Mouse (Mus musculus) embryonic facial prominence, embryonic 15.5 days (tissue): ENCODE measurements around the gene Shroom3. TPM values are rescaled to one million over a fixed set of nuclear protein-coding genes. Genes with fewer than 3 reads are reported as not detected.

Experiments
- ATAC-seq: fragments of 200-750 bp; cut with Nextera tagmentation; 2 replicates; pipeline ENCODE4 v1.8.0; 2017; ENCODE audit warnings: low read depth, moderate TSS enrichment; ENCODE audit not compliant: insufficient number of reproducible peaks, low FRiP score, low TSS enrichment
- H3K27ac ChIP-seq: fragments of 300-500 bp; sonication (generic); replicated peaks from 2 replicates; pipeline ENCODE4 v1.5.1; 2015; ENCODE audit warnings: mild to moderate bottlenecking, inconsistent platforms
- H3K27me3 ChIP-seq: fragments of 300-500 bp; sonication (generic); 2 replicates; pipeline ENCODE4 v1.6.1; 2015; ENCODE audit warnings: inconsistent platforms
- H3K36me3 ChIP-seq: fragments of 300-500 bp; sonication (generic); 2 replicates; pipeline ENCODE4 v1.6.1; 2015; ENCODE audit warnings: mild to moderate bottlenecking, inconsistent platforms
- H3K4me1 ChIP-seq: fragments of 300-500 bp; sonication (generic); 2 replicates; pipeline ENCODE4 v1.6.1; 2015; ENCODE audit warnings: inconsistent platforms
- H3K4me2 ChIP-seq: fragments of 300-500 bp; sonication (generic); replicated peaks from 2 replicates; pipeline ENCODE4 v1.6.1; 2015; ENCODE audit warnings: mild to moderate bottlenecking, inconsistent platforms
- H3K4me3 ChIP-seq: fragments of 300-500 bp; sonication (generic); replicated peaks from 2 replicates; pipeline ENCODE4 v1.5.1; 2015; ENCODE audit warnings: mild to moderate bottlenecking, inconsistent platforms
- H3K9ac ChIP-seq: fragments of 300-500 bp; sonication (generic); 2 replicates; pipeline ENCODE4 v1.6.1; 2015; ENCODE audit warnings: inconsistent platforms
- H3K9me3 ChIP-seq: fragments of 300-500 bp; sonication (generic); replicated peaks from 2 replicates; pipeline ENCODE4 v1.6.1; 2016; ENCODE audit warnings: inconsistent platforms
- WGBS: fragments of 180-500 bp; shearing (Covaris S2); methylation state at CpG from one replicate; pipeline ENCODE4 v1.1.7; 2015; 5-methylcytosine and 5-hydroxymethylcytosine counted together
- polyA plus RNA-seq: library from polyadenylated mRNA; unstranded; fragments of >200 nt; fragmentation: Nextera tagmentation; extraction: Ambion mirVana; gene quantifications from 2 replicates; pipeline ENCODE4 v1.2.1, GENCODE M21; 2015

Shroom3 gene
- polyA plus RNA-seq, 1 experiment from 2014 or later, result 3.9 TPM

- no peaks in the 10 kb centered on the region for H3K27me3 ChIP-seq
- H3K27ac ChIP-seq, result no peak overlapping the region
- no peaks in the 10 kb centered on the region for H3K9me3 ChIP-seq
- WGBS, result 70% methylated on average over 8 of the region's 8 CpGs
- H3K4me3 ChIP-seq, result no peak overlapping the region
- ATAC-seq, result no peak
- no peak overlapping the region for H3K9ac ChIP-seq
- H3K4me1 ChIP-seq, result no peaks in the 10 kb centered on the region
- H3K36me3 ChIP-seq, result no peaks in the 10 kb centered on the region
- no peak overlapping the region for H3K4me2 ChIP-seq
These were observed 95.2 kb downstream of the Shroom3 start for GRCm38 (mm10) chr5:92778395-92778794.

DNA sequence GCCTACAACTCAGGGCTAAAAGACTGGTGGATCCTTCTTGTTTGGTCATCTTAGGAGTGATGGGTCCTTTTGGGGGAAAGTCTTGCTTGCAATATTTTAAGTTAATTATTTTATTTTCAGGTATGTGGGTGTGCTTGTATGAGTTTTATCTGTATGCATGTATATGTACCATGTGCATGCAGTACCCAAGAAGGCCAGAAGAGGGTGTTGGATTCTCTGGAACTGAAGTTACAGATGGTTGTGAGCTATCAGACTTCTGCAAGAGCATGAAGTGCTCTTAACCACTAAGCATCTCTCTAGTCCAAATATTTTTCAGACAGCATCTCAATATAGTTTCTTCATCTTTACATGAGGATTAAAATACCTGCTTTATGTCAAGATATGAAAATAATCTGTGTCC lies 97.8 kb downstream of the Shroom3 start:
- Histone ChIP-seq H3K36me3 (no peaks in the 10 kb centered on the region), H3K4me1 (no peaks in the 10 kb centered on the region), H3K27me3 (no peaks in the 10 kb centered on the region), H3K27ac (no peak overlapping the region), H3K9ac (no peak overlapping the region), H3K9me3 (no peaks in the 10 kb centered on the region), H3K4me3 (no peak overlapping the region), H3K4me2 (no peak overlapping the region)
- ATAC-seq, result no peak

DNA sequence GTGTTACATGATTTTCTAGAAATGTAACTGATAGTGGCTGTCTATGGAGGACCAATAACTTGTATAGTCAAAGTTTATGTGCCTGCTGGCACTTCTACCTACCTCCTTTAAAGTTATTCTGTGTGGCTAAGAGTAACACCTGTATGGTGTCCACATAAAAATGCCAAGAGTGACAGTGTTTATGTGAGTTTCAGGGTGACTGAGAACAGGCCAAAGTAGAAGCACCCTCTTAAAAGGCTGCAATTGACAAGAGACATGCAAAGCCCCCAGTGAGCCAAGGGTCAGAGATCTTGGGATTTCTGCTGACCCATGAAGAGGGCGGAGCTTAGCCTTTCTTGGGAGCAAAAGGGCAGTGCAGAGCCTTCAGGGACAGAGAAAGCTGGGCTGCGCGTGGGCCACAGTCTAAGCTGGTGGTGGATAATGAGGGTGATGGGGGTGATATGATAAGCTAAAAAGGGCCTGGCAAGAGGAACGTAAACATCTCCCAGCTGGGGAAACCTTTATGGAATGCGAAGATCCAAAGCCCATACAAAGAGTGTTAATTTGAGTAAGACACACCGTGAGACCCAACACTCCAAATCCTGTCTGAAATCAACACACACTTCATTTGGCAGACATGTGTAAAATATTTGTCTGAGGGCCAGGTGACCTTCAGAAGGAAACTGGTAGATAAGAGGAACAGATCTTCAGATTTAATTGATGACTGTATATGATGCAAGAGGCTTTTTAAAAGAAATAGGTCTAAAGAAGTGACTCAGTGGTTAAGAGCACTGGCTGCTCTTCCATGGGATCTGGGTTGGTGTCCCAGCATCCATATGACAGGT lies 101.0 kb downstream of the Shroom3 start:
- 61% methylated on average over 6 of the region's 6 CpGs for WGBS
- H3K27ac ChIP-seq, result no peak overlapping the region
- no peak for ATAC-seq

DNA sequence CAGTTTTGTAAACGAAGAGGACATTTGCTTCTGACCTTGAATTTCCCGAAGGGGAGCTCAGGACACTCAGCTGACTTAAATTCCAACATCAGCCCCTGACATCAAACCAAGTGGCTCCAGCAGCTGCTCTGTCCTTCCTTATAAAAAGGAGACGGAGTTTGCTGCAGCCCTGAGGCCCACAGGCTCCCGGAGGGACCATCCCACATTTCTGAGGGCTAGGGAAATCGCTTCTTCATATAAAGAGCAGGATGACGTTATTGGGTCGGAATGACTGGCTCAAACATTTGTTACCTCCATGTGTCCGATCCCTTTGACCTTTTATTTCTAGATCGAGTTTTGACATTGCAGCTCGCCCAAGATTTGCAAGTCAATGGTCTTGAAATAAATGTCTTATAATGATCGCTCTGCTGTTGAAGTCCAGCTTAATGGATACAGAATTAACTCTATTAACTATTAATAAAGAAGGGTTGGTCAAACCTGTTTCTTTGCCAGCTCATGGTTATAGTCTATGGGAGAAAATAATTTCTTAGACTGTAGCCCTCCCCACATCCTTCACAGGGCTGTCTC lies 102.7 kb downstream of the Shroom3 start:
- Histone ChIP-seq H3K9ac (no peak overlapping the region), H3K36me3 (no peaks in the 10 kb centered on the region), H3K27me3 (no peaks in the 10 kb centered on the region), H3K9me3 (no peaks in the 10 kb centered on the region), H3K4me1 (no peaks in the 10 kb centered on the region), H3K4me2 (no peak overlapping the region), H3K27ac (no peak overlapping the region), H3K4me3 (no peak overlapping the region)
- no peak for ATAC-seq
- WGBS, result 86% methylated on average over 11 of the region's 11 CpGs

More for the DNA sequence above, 101.0 kb downstream of the Shroom3 start:
- Histone ChIP-seq H3K9ac (no peak overlapping the region), H3K9me3 (no peaks in the 10 kb centered on the region), H3K4me3 (no peak overlapping the region), H3K4me1 (no peaks in the 10 kb centered on the region), H3K4me2 (no peak overlapping the region), H3K36me3 (no peaks in the 10 kb centered on the region), H3K27me3 (no peaks in the 10 kb centered on the region)

DNA sequence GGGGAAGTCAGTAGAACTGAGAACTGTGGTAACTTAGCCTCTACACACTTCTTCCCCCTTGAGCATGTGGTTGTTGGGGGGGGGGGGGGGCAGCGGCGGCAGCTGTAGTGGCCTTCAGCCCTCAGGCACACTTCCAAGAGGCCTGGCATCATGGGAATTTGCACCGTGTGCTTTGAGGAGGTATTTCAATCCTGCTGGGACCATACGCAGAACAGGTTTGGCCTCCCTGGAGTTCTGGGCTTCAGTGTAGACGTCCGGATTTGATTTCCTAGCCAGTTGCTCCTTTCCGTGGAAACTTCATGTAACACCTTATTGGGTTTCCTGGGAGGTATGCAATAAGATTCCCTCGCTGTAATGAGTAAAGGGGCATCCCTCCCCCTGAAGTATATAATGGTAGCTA lies 105.8 kb downstream of the Shroom3 start:
- Histone ChIP-seq H3K4me2 (no peak overlapping the region), H3K4me3 (no peak overlapping the region), H3K9ac (no peak overlapping the region), H3K36me3 (no peaks in the 10 kb centered on the region), H3K27ac (no peak overlapping the region), H3K9me3 (no peaks in the 10 kb centered on the region), H3K4me1 (no peaks in the 10 kb centered on the region), H3K27me3 (no peaks in the 10 kb centered on the region)
- ATAC-seq, result peak; percentile 54; the same call in 1 of the 2 replicates
- WGBS, result 37% methylated on average over 8 of the region's 8 CpGs

- no peaks in the 10 kb centered on the region for H3K9me3 ChIP-seq
- H3K27ac ChIP-seq, result no peak overlapping the region
- no peak overlapping the region for H3K9ac ChIP-seq
- no peak for ATAC-seq
- no peak overlapping the region for H3K4me3 ChIP-seq
- no peak overlapping the region for H3K4me2 ChIP-seq
- H3K27me3 ChIP-seq, result no peaks in the 10 kb centered on the region
- WGBS, result 49% methylated on average over 11 of the region's 11 CpGs
- H3K4me1 ChIP-seq, result no peaks in the 10 kb centered on the region
- no peaks in the 10 kb centered on the region for H3K36me3 ChIP-seq
These were observed 113.1 kb downstream of the Shroom3 start for GRCm38 (mm10) chr5:92796089-92796990.

DNA sequence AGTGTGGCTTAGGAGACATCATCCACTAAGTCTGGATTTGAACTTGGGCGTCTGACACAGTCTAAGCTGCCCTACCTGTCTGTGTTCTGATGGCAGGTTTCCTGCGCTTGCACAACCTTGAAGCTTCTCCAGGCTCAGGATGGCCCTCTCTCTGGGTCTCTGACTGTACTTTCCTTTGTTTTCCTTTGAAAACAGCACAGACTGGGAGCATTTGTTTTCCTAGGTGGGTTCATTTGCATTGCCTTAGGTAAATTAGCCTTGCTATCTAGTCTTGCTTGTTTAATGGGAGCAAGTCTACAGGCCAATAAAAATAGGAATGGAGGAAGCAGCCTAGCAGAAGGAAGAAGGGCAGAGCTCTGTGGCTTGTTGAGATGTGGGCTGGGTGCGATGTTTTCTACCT lies 114.7 kb downstream of the Shroom3 start:
- Histone ChIP-seq H3K36me3 (no peaks in the 10 kb centered on the region), H3K27ac (no peak overlapping the region), H3K4me2 (no peak overlapping the region), H3K9me3 (no peaks in the 10 kb centered on the region), H3K4me3 (no peak overlapping the region), H3K27me3 (no peaks in the 10 kb centered on the region), H3K4me1 (no peaks in the 10 kb centered on the region), H3K9ac (no peak overlapping the region)
- no peak for ATAC-seq
- WGBS, result 73% methylated on average over 3 of the region's 3 CpGs

- 0 out of 2 replicates have a peak, but pooled peaks cover 5% of the 10 kb centered on the region for H3K27me3 ChIP-seq
- H3K36me3 ChIP-seq, result no peaks in the 10 kb centered on the region
- H3K4me2 ChIP-seq, result no peak overlapping the region
- no peaks in the 10 kb centered on the region for H3K9me3 ChIP-seq
- ATAC-seq, result no peak
- 43% methylated on average over 7 of the region's 7 CpGs for WGBS
- H3K4me3 ChIP-seq, result no peak overlapping the region
- H3K4me1 ChIP-seq, result peaks cover 9% of the 10 kb centered on the region; the same call in 1 of the 2 replicates
- H3K27ac ChIP-seq, result no peak overlapping the region
- no peak overlapping the region for H3K9ac ChIP-seq
These were observed 121.1 kb downstream of the Shroom3 start for GRCm38 (mm10) chr5:92804379-92804778.

- H3K9ac ChIP-seq, result no peak overlapping the region
- H3K9me3 ChIP-seq, result no peaks in the 10 kb centered on the region
- peak overlapping the region; percentile 30 for H3K4me3 ChIP-seq
- WGBS, result 5% methylated on average over 28 of the region's 28 CpGs
- peaks cover 24% of the 10 kb centered on the region for H3K4me1 ChIP-seq
- H3K27ac ChIP-seq, result no peak overlapping the region
- peak overlapping the region; percentile 53 for H3K4me2 ChIP-seq
- H3K27me3 ChIP-seq, result 0 out of 2 replicates have a peak, but pooled peaks cover 15% of the 10 kb centered on the region
- H3K36me3 ChIP-seq, result no peaks in the 10 kb centered on the region
- peak; percentile 80 for ATAC-seq
These were observed 125.5 kb downstream of the Shroom3 start for GRCm38 (mm10) chr5:92808503-92809415.

- Histone ChIP-seq H3K4me2 (peak overlapping the region; percentile 53), H3K36me3 (no peaks in the 10 kb centered on the region), H3K4me1 (peaks cover 24% of the 10 kb centered on the region), H3K27me3 (0 out of 2 replicates have a peak, but pooled peaks cover 15% of the 10 kb centered on the region), H3K27ac (no peak overlapping the region), H3K9me3 (no peaks in the 10 kb centered on the region), H3K9ac (no peak overlapping the region), H3K4me3 (peak overlapping the region; percentile 30)
- WGBS, result 27% methylated on average over 13 of the region's 13 CpGs
- no peak for ATAC-seq
These were observed 126.1 kb downstream of the Shroom3 start for GRCm38 (mm10) chr5:92809416-92809750.
